Mouse (Mus musculus) E14TG2a.4 (cell line): ENCODE measurements around the gene Ccdc194.

Source experiments
- CTCF ChIP-seq: conservative IDR thresholded peaks from 2 replicates; pipeline ENCODE4 v1.5.1; 2014; ENCODE audit warnings: low read length
- NANOG ChIP-seq: IDR thresholded peaks from 2 replicates; pipeline ENCODE4 v1.6.1; 2014; ENCODE audit warnings: borderline replicate concordance, low read length, mixed read lengths
- POU5F1 ChIP-seq: IDR thresholded peaks from 2 replicates; pipeline ENCODE4 v1.6.1; 2014; ENCODE audit warnings: low read length, borderline replicate concordance

GRCm38 (mm10) chr8:71509316-71509715 is 16.2 kb downstream of the Ccdc194 start:
- TF ChIP-seq CTCF (no peak), NANOG (no peak), POU5F1 (no peak)
